Mouse (Mus musculus) E14TG2a.4 (cell line): ENCODE results near the gene Mboat7.

Experiments
- CTCF ChIP-seq: conservative IDR thresholded peaks from 2 replicates; pipeline ENCODE4 v1.5.1; 2014; ENCODE audit warnings: low read length
- NANOG ChIP-seq: IDR thresholded peaks from 2 replicates; pipeline ENCODE4 v1.6.1; 2014; ENCODE audit warnings: borderline replicate concordance, low read length, mixed read lengths

- TF ChIP-seq CTCF (no peak), NANOG (no peak)
These were observed 11.2 kb upstream of the Mboat7 start for GRCm38 (mm10) chr7:3704475-3704874.
